Mouse (Mus musculus) small intestine, adult 2 months (tissue): ENCODE measurements around the gene Zbtb9. TPM values are rescaled to one million over a fixed set of nuclear protein-coding genes. Genes with fewer than 3 reads are reported as not detected.

Experiments
- H3K27ac ChIP-seq: fragments of 200-500 bp; 2 replicates; pipeline ENCODE4 v1.5.1; 2012; ENCODE audit warnings: low read depth, low read length, control low read depth, inconsistent platforms; ENCODE audit not compliant: insufficient read depth
- H3K27me3 ChIP-seq: fragments of 200-500 bp; 2 replicates; pipeline ENCODE4 v1.6.1; 2012; ENCODE audit warnings: mild to moderate bottlenecking, moderate library complexity, low read length, inconsistent platforms; ENCODE audit not compliant: control insufficient read depth, insufficient read depth
- H3K36me3 ChIP-seq: fragments of 200-500 bp; 2 replicates; pipeline ENCODE4 v1.6.1; 2012; ENCODE audit warnings: mild to moderate bottlenecking, low read length, control low read depth, inconsistent platforms; ENCODE audit not compliant: control insufficient read depth, insufficient read depth
- H3K4me1 ChIP-seq: fragments of 200-500 bp; 2 replicates; pipeline ENCODE4 v1.6.1; 2012; ENCODE audit warnings: low read length, inconsistent platforms, mixed read lengths; ENCODE audit not compliant: control insufficient read depth, insufficient read depth, insufficient read length
- H3K4me3 ChIP-seq: fragments of 200-500 bp; 2 replicates; pipeline ENCODE4 v1.5.1; 2012; ENCODE audit warnings: low read depth, mild to moderate bottlenecking, control low read depth, inconsistent platforms, low read length, moderate library complexity
- CTCF ChIP-seq: fragments of 200-500 bp; IDR thresholded peaks from 2 replicates; pipeline ENCODE4 v1.5.1; 2012; ENCODE audit warnings: low read depth, mild to moderate bottlenecking, control low read depth, inconsistent platforms, low read length, moderate library complexity, mixed read lengths; ENCODE audit not compliant: insufficient replicate concordance, insufficient read length; ENCODE audit errors: extremely low read depth
- POLR2A ChIP-seq: fragments of 200-500 bp; IDR thresholded peaks from 2 replicates; pipeline ENCODE4 v1.6.1; 2012; ENCODE audit warnings: low read depth, mild to moderate bottlenecking, control low read depth, inconsistent platforms, low read length, moderate library complexity
- WGBS: fragments of 180-500 bp; shearing (Covaris S2); methylation state at CpG from one replicate; pipeline ENCODE4 v1.1.7; 2018; 5-methylcytosine and 5-hydroxymethylcytosine counted together
- polyA plus RNA-seq: library from polyadenylated mRNA; depleted of rRNA; stranded (reverse); fragments of >200 nt; gene quantifications from 2 replicates; pipeline ENCODE4 v1.2.3, GENCODE M21; 2012

Gene Zbtb9
- polyA plus RNA-seq, 1 experiment, result 9.1 TPM

DNA sequence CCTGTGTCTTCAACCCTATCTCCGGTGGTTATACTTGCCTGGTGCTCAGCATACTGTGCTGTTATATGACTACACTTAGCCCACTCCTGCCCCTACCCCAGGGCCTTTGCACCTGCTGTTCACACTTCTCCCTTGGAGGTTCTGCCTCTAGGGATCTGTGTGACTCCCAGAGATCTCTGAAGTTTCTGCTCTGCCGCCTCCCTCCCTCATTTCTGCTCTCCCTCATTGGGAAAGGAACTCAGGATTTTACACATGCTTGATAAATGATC is 68.8 kb downstream of the Zbtb9 start:
- WGBS, result 91% methylated on average over 2 of the region's 2 CpGs
- Histone ChIP-seq H3K36me3 (no peaks in the 10 kb centered on the region), H3K27me3 (no peaks in the 10 kb centered on the region), H3K4me3 (no peak overlapping the region), H3K27ac (no peak overlapping the region), H3K4me1 (peaks cover 40% of the 10 kb centered on the region)
- TF ChIP-seq POLR2A (no peak), CTCF (no peak)

DNA sequence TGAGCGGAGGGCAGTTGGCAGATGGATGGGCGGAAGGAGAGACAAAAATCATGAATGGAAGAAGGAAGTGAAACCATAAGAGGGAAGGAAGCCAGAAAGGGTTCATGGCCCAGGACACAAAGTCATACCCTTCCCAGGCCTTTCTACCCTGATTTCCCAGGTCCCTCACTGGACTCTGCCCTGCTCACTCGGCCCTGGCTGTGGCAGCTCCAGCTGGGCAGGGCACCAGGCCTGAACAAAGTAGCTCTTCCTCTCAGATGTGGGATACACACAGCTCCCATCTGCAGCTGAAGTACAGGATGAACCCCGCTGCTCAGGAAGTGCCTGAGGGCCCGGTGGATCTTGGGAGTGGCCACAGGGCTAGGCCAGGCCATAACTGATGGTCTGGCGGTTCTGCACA is 69.9 kb downstream of the Zbtb9 start:
- TF ChIP-seq CTCF (no peak), POLR2A (no peak; the same call in 1 of the 2 replicates)
- Histone ChIP-seq H3K27me3 (no peaks in the 10 kb centered on the region), H3K4me3 (no peak overlapping the region), H3K4me1 (peaks cover 42% of the 10 kb centered on the region), H3K36me3 (no peaks in the 10 kb centered on the region), H3K27ac (peak overlapping the region; percentile 41)
- WGBS, result 32% methylated on average over 6 of the region's 6 CpGs

DNA sequence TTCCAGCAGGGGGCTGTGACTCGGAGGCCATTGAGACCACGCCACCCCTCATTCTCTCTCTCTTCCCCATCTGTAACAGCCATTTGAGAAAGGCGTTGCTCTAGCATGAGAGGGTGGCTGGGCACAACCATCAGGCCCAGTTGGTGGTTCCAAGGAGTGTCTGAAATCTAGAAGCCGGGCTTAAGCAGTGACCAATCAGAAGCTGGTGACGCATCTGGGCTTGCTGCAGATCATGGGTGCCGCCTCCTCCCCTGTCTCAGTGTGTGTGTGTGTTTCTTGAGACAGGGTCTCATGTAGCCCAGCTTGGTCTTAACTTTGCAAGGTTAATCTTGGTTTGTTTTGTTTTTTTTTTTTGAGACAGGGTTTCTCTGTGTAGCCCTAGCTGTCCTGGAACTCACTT is 72.2 kb downstream of the Zbtb9 start:
- H3K27ac ChIP-seq, result no peak overlapping the region
- no peaks in the 10 kb centered on the region for H3K36me3 ChIP-seq
- peaks cover 36% of the 10 kb centered on the region for H3K4me1 ChIP-seq
- H3K4me3 ChIP-seq, result no peak overlapping the region
- 97% methylated on average over 6 of the region's 6 CpGs for WGBS
- no peaks in the 10 kb centered on the region for H3K27me3 ChIP-seq
- no peak for TF ChIP-seq CTCF
- no peak for TF ChIP-seq POLR2A

DNA sequence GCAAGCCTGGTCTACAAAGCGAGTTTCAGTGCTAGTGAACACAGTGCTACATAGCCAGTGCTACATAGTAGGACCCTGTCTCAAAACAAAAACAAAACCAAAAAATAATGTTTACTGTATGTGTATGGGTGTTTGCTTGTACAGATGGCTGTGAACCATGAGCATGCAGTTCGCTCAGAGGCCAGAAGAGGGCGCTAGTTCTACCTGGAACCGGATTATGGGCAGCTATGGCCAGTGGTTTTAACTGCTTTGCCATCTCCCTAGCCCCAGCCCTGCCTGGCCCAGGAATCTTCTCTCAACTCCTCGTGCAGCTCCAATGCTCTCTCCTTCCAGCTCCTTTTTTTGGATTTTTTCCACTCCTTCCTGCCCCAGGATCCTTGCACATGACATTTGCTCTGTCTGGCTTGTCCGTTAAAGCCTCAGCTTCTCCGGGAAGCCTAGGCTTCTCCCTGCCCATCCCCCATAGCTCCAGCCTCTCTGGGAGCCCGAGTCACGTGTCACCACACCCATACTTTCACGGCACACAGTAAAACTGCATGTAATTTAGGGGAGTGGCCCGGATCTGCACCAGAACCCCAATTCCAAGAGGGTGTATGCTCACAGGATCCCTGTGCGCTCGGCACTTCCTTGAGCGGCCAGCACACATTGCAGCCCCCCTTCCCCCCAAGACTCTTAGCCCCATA is 74.9 kb downstream of the Zbtb9 start:
- H3K4me1 ChIP-seq, result peaks cover 47% of the 10 kb centered on the region
- H3K27ac ChIP-seq, result peak overlapping the region; percentile 84
- H3K4me3 ChIP-seq, result no peak overlapping the region
- WGBS, result 34% methylated on average over 14 of the region's 14 CpGs
- TF ChIP-seq POLR2A (0 out of 2 replicates have a peak, but pooled peaks have one; percentile 11), CTCF (peak; percentile 76; the same call in 1 of the 2 replicates)
- H3K36me3 ChIP-seq, result no peaks in the 10 kb centered on the region
- H3K27me3 ChIP-seq, result no peaks in the 10 kb centered on the region

DNA sequence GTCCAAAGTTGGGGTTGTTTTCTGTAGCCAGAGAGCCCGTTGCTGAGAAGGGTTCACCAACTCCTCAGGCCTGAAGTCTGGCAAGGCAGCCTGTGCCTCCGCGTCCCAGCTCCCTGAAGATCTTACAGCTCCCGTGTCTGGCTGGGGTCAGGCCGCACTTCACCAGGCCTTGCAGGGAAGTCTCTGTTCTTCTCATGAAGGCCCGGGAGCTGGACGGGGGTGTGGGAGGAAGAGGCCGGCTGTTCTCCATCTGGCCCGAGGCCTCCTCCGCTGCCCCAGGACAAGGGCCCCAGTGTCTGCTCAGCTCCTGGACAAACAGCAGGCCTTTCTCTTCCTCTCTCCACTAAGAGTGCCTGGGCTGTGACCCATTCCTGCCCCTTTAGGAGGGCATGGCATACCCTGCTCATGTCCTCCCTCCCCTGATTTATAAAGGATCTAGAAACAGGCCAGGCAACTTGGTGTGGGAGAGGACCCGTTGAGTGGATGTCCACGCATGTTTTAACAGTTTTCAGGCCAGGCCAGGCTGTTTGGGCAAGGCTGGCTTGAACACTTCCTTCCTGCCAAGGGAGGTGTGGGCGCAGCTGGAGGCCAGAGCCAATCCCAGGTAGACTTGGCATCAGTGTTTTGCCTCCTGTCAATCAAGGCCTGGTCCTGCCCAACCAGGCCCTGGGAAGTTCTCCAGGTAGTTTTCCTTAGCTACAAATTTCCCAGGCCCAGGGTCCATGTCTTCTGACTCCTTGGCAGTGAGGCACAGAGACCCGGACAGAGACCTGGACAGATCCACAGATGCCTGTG is 75.7 kb downstream of the Zbtb9 start:
- H3K36me3 ChIP-seq, result no peaks in the 10 kb centered on the region
- peak overlapping the region; percentile 84 for H3K27ac ChIP-seq

GRCm38 (mm10) chr17:27050853-27051252 is 77.9 kb downstream of the Zbtb9 start:
- no peaks in the 10 kb centered on the region for H3K27me3 ChIP-seq
- no peak overlapping the region for H3K27ac ChIP-seq
- H3K4me3 ChIP-seq, result no peak overlapping the region
- peaks cover 47% of the 10 kb centered on the region for H3K4me1 ChIP-seq
- H3K36me3 ChIP-seq, result no peaks in the 10 kb centered on the region
- WGBS, result 78% methylated on average over 5 of the region's 5 CpGs
- TF ChIP-seq CTCF (no peak), POLR2A (no peak)

More for the DNA sequence above, 75.7 kb downstream of the Zbtb9 start:
- WGBS, result 15% methylated on average over 14 of the region's 14 CpGs
- Histone ChIP-seq H3K27me3 (no peaks in the 10 kb centered on the region), H3K4me3 (no peak overlapping the region), H3K4me1 (peaks cover 47% of the 10 kb centered on the region)
- no peak; the same call in 1 of the 2 replicates for TF ChIP-seq POLR2A
- TF ChIP-seq CTCF, result no peak

DNA sequence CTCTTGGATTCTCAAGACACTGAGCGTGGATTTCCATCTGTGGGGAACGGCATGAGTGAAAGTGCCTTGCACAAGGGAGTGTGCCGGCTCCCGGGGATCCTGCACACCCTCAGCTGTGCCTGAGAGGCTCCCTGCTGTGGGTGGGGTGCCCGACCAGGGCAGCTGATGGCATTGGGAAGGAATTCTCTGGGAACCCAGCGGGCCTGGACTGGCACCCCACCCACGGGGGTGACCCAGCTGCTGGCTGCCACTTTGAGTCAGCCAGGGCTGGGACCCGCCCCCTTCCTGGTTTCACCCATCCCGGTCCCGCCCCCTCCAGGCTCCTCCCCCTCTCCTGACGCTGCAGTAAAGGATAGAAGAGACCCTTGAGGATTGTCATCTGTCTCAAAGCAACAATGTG is 78.5 kb downstream of the Zbtb9 start:
- TF ChIP-seq CTCF, result no peak
- peak; percentile 29; the same call in 1 of the 2 replicates for TF ChIP-seq POLR2A
- 9% methylated on average over 11 of the region's 11 CpGs for WGBS
- Histone ChIP-seq H3K4me3 (peak overlapping the region; percentile 54), H3K27ac (peak overlapping the region; percentile 23), H3K4me1 (peaks cover 45% of the 10 kb centered on the region), H3K27me3 (no peaks in the 10 kb centered on the region), H3K36me3 (no peaks in the 10 kb centered on the region)
